ENCODE assay signal across 10 mouse cellular contexts in genomic region chrX:139775084-139775612, GRCm38 (mm10). TPM values are rescaled to one million over a fixed set of nuclear protein-coding genes. Genes with fewer than 3 reads are reported as not detected.
DNase-seq lines count a peak whose midpoint lies in the region; ATAC-seq and TF ChIP-seq lines count a peak whose summit lies in the region.
"Had no signal": no experiment of that assay in that cellular context is flagged by ENCODE, and none has a peak within 500 bp of the region (broad histone marks: within the 10 kb centered on the region; RNA-seq: fewer than 3 reads in every experiment).

No protein-coding gene starts in this region.

- no peak for ATAC-seq in heart, embryonic 14.5 days (ENCODE audit: insufficient number of reproducible peaks, insufficient read depth, low FRiP score, low read depth)

- no peak for TF ChIP-seq POLR2A in myocyte (IDR thresholded peaks at IDR 0.05; ENCODE audit: insufficient read length, low read depth)

- H3K27me3 ChIP-seq in heart, embryonic 14.5 days (ENCODE audit: control insufficient read depth, insufficient read depth, low read length) = no peaks in the 10 kb centered on the region
- no peaks in the 10 kb centered on the region for H3K27me3 ChIP-seq in myocyte (ENCODE audit: control insufficient read depth, insufficient read depth, insufficient read length)
- H3K27me3 ChIP-seq: lung, embryonic 15.5 days had no signal

- intact Hi-C loops in heart, postnatal 36 days (cut with DNase I) = no loop called here

- H3K9me3 ChIP-seq in heart, embryonic 14.5 days (ENCODE audit: control insufficient read depth, low read length) = no peaks in the 10 kb centered on the region
- H3K9me3 ChIP-seq: hindbrain, embryonic 13.5 days; lung, embryonic 15.5 days had no signal

- H3K9ac ChIP-seq in heart, embryonic 14.5 days (ENCODE audit: low read length) = no peak overlapping the region
- H3K9ac ChIP-seq: hindbrain, embryonic 13.5 days; lung, embryonic 15.5 days had no signal

- H3K4me3 ChIP-seq in heart, embryonic 14.5 days (ENCODE audit: control insufficient read depth in 1 of 2, insufficient read depth in 1 of 2, low read depth in 1 of 2, low read length in 2 of 2) = no peak overlapping the region
- H3K4me3 ChIP-seq in myocyte = no peak overlapping the region
- H3K4me3 ChIP-seq: hindbrain, embryonic 13.5 days; lung, embryonic 15.5 days had no signal

- H3K79me2 ChIP-seq in myocyte (ENCODE audit: control insufficient read depth, insufficient read depth) = no peaks in the 10 kb centered on the region

- peak overlapping the region; percentile 48 for H3K4me2 ChIP-seq in heart, embryonic 14.5 days (ENCODE audit: low read length)
- peak overlapping the region; percentile 71 for H3K4me2 ChIP-seq in myocyte (ENCODE audit: low read depth)
- H3K4me2 ChIP-seq: hindbrain, embryonic 13.5 days; lung, embryonic 15.5 days had no signal

- no peaks in the 10 kb centered on the region for H3K36me3 ChIP-seq in heart, embryonic 14.5 days (ENCODE audit: control insufficient read depth, insufficient read depth, low read length)
- H3K36me3 ChIP-seq in myocyte (ENCODE audit: control insufficient read depth, insufficient read depth) = no peaks in the 10 kb centered on the region
- H3K36me3 ChIP-seq: hindbrain, embryonic 13.5 days; lung, embryonic 15.5 days had no signal

- no peak overlapping the region for H3ac ChIP-seq in myocyte (ENCODE audit: control insufficient read depth, insufficient read length)

- H3K4me1 ChIP-seq in heart, embryonic 14.5 days (ENCODE audit: control insufficient read depth in 2 of 2, insufficient read depth in 2 of 2, low read length in 2 of 2) = peaks cover 0 to 4% of the 10 kb centered on the region in 2 experiments; a peak in 1 of 4 replicates
- H3K4me1 ChIP-seq: hindbrain, embryonic 13.5 days had no signal

- H3K27ac ChIP-seq in heart, embryonic 14.5 days (replicated peaks in 1 of 2; ENCODE audit: control insufficient read depth in 1 of 2, insufficient read depth in 1 of 2, low read depth in 2 of 2, low read length in 2 of 2) = no peak overlapping the region
- H3K27ac ChIP-seq: hindbrain, embryonic 13.5 days; lung, embryonic 15.5 days had no signal

- 67% methylated on average over 7 of the region's 7 CpGs for WGBS in heart, embryonic 14.5 days

- no peak for DNase-seq in heart, postnatal 36 days
- DNase-seq in lung, postnatal 36 days = peak; percentile 7
- DNase-seq in lung, postnatal 14 days = no peak
- DNase-seq in adrenal gland, postnatal 14 days = peak; percentile 69
- DNase-seq in embryo, embryonic 11 days = no peak
- DNase-seq in left cerebral cortex, adult 18-20 months (ENCODE audit: low spot score in 2 of 2) = no peak

TF ChIP-seq in myocyte, 11 proteins besides CTCF, POLR2A, EP300 and RAD21:
- no peak for TF ChIP-seq POLR2AphosphoS2 (IDR thresholded peaks at IDR 0.05; ENCODE audit: insufficient read length, low read depth)
- no peak for TF ChIP-seq USF1 (IDR thresholded peaks at IDR 0.05; ENCODE audit: low read depth)
- no peak for TF ChIP-seq E2F4 (IDR thresholded peaks at IDR 0.05; ENCODE audit: insufficient read depth)
- TF ChIP-seq TCF12 (IDR thresholded peaks at IDR 0.05; ENCODE audit: insufficient read depth, poor library complexity, severe bottlenecking) = no peak
- no peak for TF ChIP-seq MYOD1 (IDR thresholded peaks at IDR 0.05; ENCODE audit: control insufficient read depth in 1 of 3, insufficient read length in 2 of 3, low read depth in 2 of 3)
- TF ChIP-seq REST (IDR thresholded peaks at IDR 0.05; ENCODE audit: insufficient read depth, insufficient read length) = no peak
- no peak for TF ChIP-seq MAX (IDR thresholded peaks at IDR 0.05; ENCODE audit: low read depth)
- no peak for TF ChIP-seq TCF3 (IDR thresholded peaks at IDR 0.05; ENCODE audit: insufficient read length, low read depth)
- no peak for TF ChIP-seq MYOG (IDR thresholded peaks at IDR 0.05; ENCODE audit: control insufficient read depth in 1 of 3, insufficient read depth in 1 of 3, insufficient read length in 2 of 3, low read depth in 2 of 3)
- no peak for TF ChIP-seq SRF (IDR thresholded peaks at IDR 0.05; ENCODE audit: control insufficient read depth, insufficient read length, low read depth)
- TF ChIP-seq CEBPB (IDR thresholded peaks at IDR 0.05; ENCODE audit: insufficient read depth, poor library complexity, severe bottlenecking) = no peak

RNA-seq across cellular contexts. Expression of gene Ripply1, which starts 7.0 kb away (rescaled TPM):
- not detected in 2 replicates for polyA plus RNA-seq in heart, embryonic 14.5 days (2014; fragmentation: Nextera tagmentation; extraction: Ambion mirVana)
- total RNA-seq in heart, postnatal 36 days (2021) = not detected
- total RNA-seq in adrenal gland, postnatal 14 days (2021) = not detected in 2 replicates
- 3.1 TPM for polyA plus RNA-seq in myocyte (2012; fragmentation: generic; extraction: Trizol)
- total RNA-seq in left cerebral cortex, adult 18-20 months (2021) = not detected
- polyA plus RNA-seq: hindbrain, embryonic 13.5 days; lung, embryonic 15.5 days had no signal

RNA-seq across cellular contexts. Expression of gene Cldn2, which starts 25.5 kb away (rescaled TPM):
- 0.09 TPM in 1 of 2 replicates, not detected in the other for polyA plus RNA-seq in heart, embryonic 14.5 days (2014; fragmentation: Nextera tagmentation; extraction: Ambion mirVana)
- not detected for total RNA-seq in heart, postnatal 36 days (2021)
- total RNA-seq in adrenal gland, postnatal 14 days (2021) = 0.23 and 1.9 TPM in 2 replicates
- 1.0 TPM for polyA plus RNA-seq in myocyte (2012; fragmentation: generic; extraction: Trizol)
- under 1 TPM; 0.12 to 0.23 TPM for total RNA-seq in left cerebral cortex, adult 18-20 months (2021)

Comparison
In these comparisons a context has a peak if more than half of its experiments do, and no peak if none do; other contexts are left out.
1. DNase-seq: peak in lung, postnatal 36 days (single experiment) and adrenal gland, postnatal 14 days (single experiment); none in heart, postnatal 36 days (0 of 2), lung, postnatal 14 days (single experiment), embryo, embryonic 11 days (single experiment) and left cerebral cortex, adult 18-20 months (0 of 2).